Mouse (Mus musculus) gastrocnemius, postnatal 4 days (tissue): ENCODE data around the gene Smbd1. TPM values are rescaled to one million over a fixed set of nuclear protein-coding genes. Genes with fewer than 3 reads are reported as not detected.

ENCODE experiments used
- DNase-seq, 2 experiments: peaks; one replicate each; pipeline ENCODE4 v3.0.0; 2021 to 2022; ENCODE audit warnings: low spot score in 2 of 2, mixed read lengths in 2 of 2
- total RNA-seq, 2 experiments: library from RNA; stranded (reverse); gene quantifications; 2 replicates each; pipeline ENCODE4 v1.2.3; 2021

Smbd1 gene
- total RNA-seq, 2 experiments from 2014 or later: not detected

- DNase-seq: no peak
Observed at GRCm38 (mm10) chr16:32813771-32814170, 3.5 kb upstream of the Smbd1 start.

- no peak for DNase-seq
Observed at GRCm38 (mm10) chr16:32813362-32813761, 3.1 kb upstream of the Smbd1 start.

GRCm38 (mm10) chr16:32812888-32813361 lies 2.6 kb upstream of the Smbd1 start:
- DNase-seq: peak; percentile 74 to 91

GRCm38 (mm10) chr16:32807408-32808185 lies 2.7 kb downstream of the Smbd1 start:
- no peak for DNase-seq

- no peak for DNase-seq
Observed at GRCm38 (mm10) chr16:32805151-32805550, 5.1 kb downstream of the Smbd1 start.

GRCm38 (mm10) chr16:32803901-32804300 lies 6.4 kb downstream of the Smbd1 start:
- no peak for DNase-seq

- DNase-seq: peak in 1 of 2 experiments; percentile 52
Observed at GRCm38 (mm10) chr16:32803252-32803853, 6.9 kb downstream of the Smbd1 start.

GRCm38 (mm10) chr16:32797426-32797689 lies 12.9 kb downstream of the Smbd1 start, which contains the start of gene Muc20:
Muc20 (minus strand) TSS chr16:32797435.
- no peak for DNase-seq

GRCm38 (mm10) chr16:32796676-32797425 lies 13.4 kb downstream of the Smbd1 start:
- no peak for DNase-seq

GRCm38 (mm10) chr16:32795177-32795576 lies 15.1 kb downstream of the Smbd1 start:
- DNase-seq: no peak

- DNase-seq: no peak
Observed at GRCm38 (mm10) chr16:32790056-32790455, 20.2 kb downstream of the Smbd1 start.

GRCm38 (mm10) chr16:32784840-32785239 lies 25.4 kb downstream of the Smbd1 start:
- DNase-seq: no peak

GRCm38 (mm10) chr16:32783324-32784062 lies 26.8 kb downstream of the Smbd1 start:
- DNase-seq: no peak

- no peak for DNase-seq
Observed at GRCm38 (mm10) chr16:32778956-32779355, 31.3 kb downstream of the Smbd1 start.

GRCm38 (mm10) chr16:32776676-32777075 lies 33.6 kb downstream of the Smbd1 start:
- no peak for DNase-seq

- DNase-seq: no peak
Observed at GRCm38 (mm10) chr16:32766904-32767303, 43.4 kb downstream of the Smbd1 start.

- DNase-seq: no peak
Observed at GRCm38 (mm10) chr16:32764961-32765360, 45.3 kb downstream of the Smbd1 start.

GRCm38 (mm10) chr16:32764550-32764949 lies 45.7 kb downstream of the Smbd1 start:
- DNase-seq: no peak
